ENCODE assay signal across 9 mouse cellular contexts in the genomic region with DNA sequence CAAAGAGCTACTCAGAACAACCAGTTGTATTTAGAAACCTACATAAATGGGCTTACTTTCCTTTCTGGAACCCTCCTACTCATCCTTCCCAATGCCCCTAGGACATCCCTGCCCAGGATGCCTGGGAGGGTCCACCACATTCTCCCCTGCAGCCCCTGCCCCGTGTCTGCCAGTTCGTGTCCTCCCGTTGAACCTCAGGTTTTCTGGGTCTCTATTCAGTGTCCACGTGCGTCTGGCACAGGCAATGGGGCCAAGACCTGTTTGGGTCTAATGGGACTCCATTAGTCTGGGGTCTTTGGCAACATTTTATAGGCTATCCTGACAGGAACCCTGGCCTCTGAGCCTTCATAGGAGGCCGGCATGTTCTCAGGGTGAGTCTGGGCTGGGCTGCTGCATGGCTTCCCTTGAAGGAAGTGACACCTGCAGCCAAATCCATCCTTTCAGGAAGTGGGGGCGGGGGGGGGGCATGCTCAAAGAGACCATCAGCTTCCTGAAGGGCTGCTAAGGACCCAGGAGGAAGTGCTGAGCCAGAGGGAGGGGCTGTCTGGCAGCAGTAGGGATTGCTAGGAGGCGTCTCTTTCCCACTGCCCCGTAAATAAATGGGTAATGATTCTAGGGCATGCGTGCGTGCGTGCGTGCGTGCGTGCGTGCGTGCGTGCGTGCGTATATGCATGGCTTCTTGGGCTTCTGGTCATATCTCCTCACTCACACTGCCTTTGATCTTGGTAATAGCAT.
A peak's percentile ranks its signal among the peaks of the same experiment; 100 is the strongest.
DNase-seq lines count a peak whose midpoint lies in the region; ATAC-seq lines count a peak whose summit lies in the region.
"Had no signal": no experiment of that assay in that cellular context is flagged by ENCODE, and none has a peak within 500 bp of the region (broad histone marks: within the 10 kb centered on the region; RNA-seq: fewer than 3 reads in every experiment).

No protein-coding gene starts in this region.

- 79% methylated on average over 20 of the region's 20 CpGs for WGBS in heart, embryonic 15.5 days
- WGBS in stomach, embryonic 14.5 days, result 79% methylated on average over 20 of the region's 20 CpGs
- WGBS in forebrain, embryonic 12.5 days, result 89% methylated on average over 20 of the region's 20 CpGs

- 0 out of 2 replicates have a peak, but pooled peaks have one; percentile 16 for ATAC-seq in heart, embryonic 15.5 days (replicated peaks; ENCODE audit: insufficient number of reproducible peaks, insufficient read depth, low FRiP score, low read depth)
- ATAC-seq in granulocyte monocyte progenitor cell, adult 5-6 weeks (replicated peaks; ENCODE audit: poor library complexity, severe bottlenecking), result peak; percentile 81
- ATAC-seq in stomach, embryonic 14.5 days (ENCODE audit: insufficient number of reproducible peaks, insufficient read depth, low FRiP score, low read depth), result no peak
- no peak for ATAC-seq in forebrain, embryonic 12.5 days (ENCODE audit: low FRiP score)

- H3K4me1 ChIP-seq in heart, embryonic 15.5 days (replicated peaks), result peaks cover 44% of the 10 kb centered on the region
- peaks cover 40% of the 10 kb centered on the region for H3K4me1 ChIP-seq in stomach, embryonic 14.5 days (ENCODE audit: control insufficient read depth, insufficient read depth, low read length)
- H3K4me1 ChIP-seq in forebrain, embryonic 12.5 days, result peaks cover 17% of the 10 kb centered on the region

- no peaks in the 10 kb centered on the region for H3K36me3 ChIP-seq in heart, embryonic 15.5 days
- no peaks in the 10 kb centered on the region for H3K36me3 ChIP-seq in stomach, embryonic 14.5 days (ENCODE audit: control insufficient read depth, insufficient read depth, low read length)
- H3K36me3 ChIP-seq in forebrain, embryonic 12.5 days (replicated peaks), result no peaks in the 10 kb centered on the region
- H3K36me3 ChIP-seq: midbrain, embryonic 12.5 days had no signal

- no peaks in the 10 kb centered on the region for H3K27me3 ChIP-seq in heart, embryonic 15.5 days
- H3K27me3 ChIP-seq in stomach, embryonic 14.5 days (ENCODE audit: control insufficient read depth, insufficient read depth, low read length), result no peaks in the 10 kb centered on the region
- 0 out of 2 replicates have a peak, but pooled peaks cover 5% of the 10 kb centered on the region for H3K27me3 ChIP-seq in forebrain, embryonic 12.5 days

- DNase-seq in heart, postnatal 36 days, result no peak
- DNase-seq in kidney, postnatal 4 days, result peak; percentile 45 to 60
- DNase-seq in right cerebral cortex, postnatal 10 days (ENCODE audit: low spot score in 2 of 2), result no peak
- DNase-seq in cerebellum, postnatal 10 days, result no peak

- no peaks in the 10 kb centered on the region for H3K9me3 ChIP-seq in heart, embryonic 15.5 days (replicated peaks)
- H3K9me3 ChIP-seq in stomach, embryonic 14.5 days (ENCODE audit: control insufficient read depth, low read depth, low read length), result no peaks in the 10 kb centered on the region
- no peaks in the 10 kb centered on the region for H3K9me3 ChIP-seq in forebrain, embryonic 12.5 days
- H3K9me3 ChIP-seq: midbrain, embryonic 12.5 days had no signal

- peak overlapping the region; percentile 71; the same call in 1 of the 2 replicates for H3K27ac ChIP-seq in heart, embryonic 15.5 days
- H3K27ac ChIP-seq in stomach, embryonic 14.5 days (ENCODE audit: low read length), result peak overlapping the region; percentile 89; the same call in 1 of the 2 replicates
- H3K27ac ChIP-seq in forebrain, embryonic 12.5 days, result no peak overlapping the region
- H3K27ac ChIP-seq: midbrain, embryonic 12.5 days had no signal

- no peak overlapping the region for H3K9ac ChIP-seq in heart, embryonic 15.5 days
- no peak overlapping the region for H3K9ac ChIP-seq in stomach, embryonic 14.5 days (replicated peaks; ENCODE audit: low read depth, low read length)
- H3K9ac ChIP-seq in forebrain, embryonic 12.5 days, result no peak overlapping the region
- H3K9ac ChIP-seq: midbrain, embryonic 12.5 days had no signal

- intact Hi-C loops in heart, postnatal 36 days (cut with DNase I), result loop anchor here (2.0 to 5.0 kb wide), 2 partner anchors 47 to 56 kb away; no protein-coding TSS in a partner anchor

- H3K4me2 ChIP-seq in heart, embryonic 15.5 days, result peak overlapping the region; percentile 21; the same call in 1 of the 2 replicates
- H3K4me2 ChIP-seq in stomach, embryonic 14.5 days (replicated peaks; ENCODE audit: low read depth, low read length), result no peak overlapping the region
- H3K4me2 ChIP-seq in forebrain, embryonic 12.5 days, result no peak overlapping the region
- H3K4me2 ChIP-seq: midbrain, embryonic 12.5 days had no signal

- no peak overlapping the region for H3K4me3 ChIP-seq in heart, embryonic 15.5 days
- H3K4me3 ChIP-seq in stomach, embryonic 14.5 days (ENCODE audit: low read depth, low read length), result no peak overlapping the region
- H3K4me3 ChIP-seq in forebrain, embryonic 12.5 days (replicated peaks), result no peak overlapping the region
- H3K4me3 ChIP-seq: midbrain, embryonic 12.5 days had no signal

Comparison
In these comparisons a context has a peak if more than half of its experiments do, and no peak if none do; other contexts are left out.
1. ATAC-seq: peak in heart, embryonic 15.5 days (single experiment) and granulocyte monocyte progenitor cell, adult 5-6 weeks (single experiment); none in stomach, embryonic 14.5 days (single experiment) and forebrain, embryonic 12.5 days (single experiment).
2. DNase-seq: peak in kidney, postnatal 4 days (2 of 2); none in heart, postnatal 36 days (0 of 2), right cerebral cortex, postnatal 10 days (0 of 2) and cerebellum, postnatal 10 days (0 of 2).